Mouse (Mus musculus) neutrophil, adult 5-6 weeks (primary cell): ENCODE measurements around the gene B3gat3. TPM values are rescaled to one million over a fixed set of nuclear protein-coding genes. Genes with fewer than 3 reads are reported as not detected.

Source experiments
- ATAC-seq: fragments of 151-379, 151-347 bp; 2 replicates; pipeline ENCODE4 v1.8.0; 2017; ENCODE audit warnings: mild to moderate bottlenecking, moderate TSS enrichment; ENCODE audit not compliant: insufficient number of reproducible peaks, poor library complexity, low FRiP score, severe bottlenecking; ENCODE audit errors: extremely low read depth
- total RNA-seq: library from RNA; stranded (forward); fragments of 200-1000 nt; gene quantifications from 2 replicates; pipeline ENCODE4 v1.2.3, GENCODE M21; 2017

B3gat3 gene
- total RNA-seq, 1 experiment from 2014 or later = 46.6 TPM

DNA sequence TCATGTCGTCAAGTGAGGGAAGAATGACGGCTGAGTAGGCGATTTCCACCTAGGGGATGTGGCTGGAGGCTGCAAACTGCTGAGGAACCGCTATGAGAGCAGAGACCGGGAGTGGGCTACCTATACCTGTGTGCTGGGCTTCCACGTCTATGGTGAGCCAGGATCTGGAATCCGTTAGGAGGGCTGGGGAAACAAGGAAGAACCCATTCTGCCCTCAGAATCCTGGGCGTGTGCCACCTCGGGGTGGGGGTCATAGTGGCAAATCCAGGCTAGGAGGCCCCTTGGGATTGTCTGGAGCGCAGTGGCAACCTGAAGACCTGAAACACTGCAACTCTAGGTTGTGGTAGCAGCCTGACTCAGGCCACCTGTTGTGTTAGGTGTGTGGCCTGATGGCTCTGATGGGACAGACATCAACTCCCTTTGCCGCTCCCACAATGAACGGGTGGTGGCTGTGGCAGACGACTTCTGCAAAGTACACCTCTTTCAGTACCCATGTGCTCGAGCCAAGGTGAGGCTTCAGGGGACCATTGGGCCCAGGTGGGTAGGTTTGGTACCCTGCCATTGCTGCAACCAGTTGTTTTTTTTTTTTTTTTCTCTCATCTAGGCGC lies 20.5 kb downstream of the B3gat3 start:
- ATAC-seq = no peak

GRCm38 (mm10) chr19:8941136-8941514 lies 21.0 kb downstream of the B3gat3 start:
- ATAC-seq = no peak

- ATAC-seq = peak; percentile 85
Observed at GRCm38 (mm10) chr19:8941515-8942217, 21.5 kb downstream of the B3gat3 start, which contains the start of gene Mta2. TSS of gene Mta2 (plus strand) at chr19:8941875.

DNA sequence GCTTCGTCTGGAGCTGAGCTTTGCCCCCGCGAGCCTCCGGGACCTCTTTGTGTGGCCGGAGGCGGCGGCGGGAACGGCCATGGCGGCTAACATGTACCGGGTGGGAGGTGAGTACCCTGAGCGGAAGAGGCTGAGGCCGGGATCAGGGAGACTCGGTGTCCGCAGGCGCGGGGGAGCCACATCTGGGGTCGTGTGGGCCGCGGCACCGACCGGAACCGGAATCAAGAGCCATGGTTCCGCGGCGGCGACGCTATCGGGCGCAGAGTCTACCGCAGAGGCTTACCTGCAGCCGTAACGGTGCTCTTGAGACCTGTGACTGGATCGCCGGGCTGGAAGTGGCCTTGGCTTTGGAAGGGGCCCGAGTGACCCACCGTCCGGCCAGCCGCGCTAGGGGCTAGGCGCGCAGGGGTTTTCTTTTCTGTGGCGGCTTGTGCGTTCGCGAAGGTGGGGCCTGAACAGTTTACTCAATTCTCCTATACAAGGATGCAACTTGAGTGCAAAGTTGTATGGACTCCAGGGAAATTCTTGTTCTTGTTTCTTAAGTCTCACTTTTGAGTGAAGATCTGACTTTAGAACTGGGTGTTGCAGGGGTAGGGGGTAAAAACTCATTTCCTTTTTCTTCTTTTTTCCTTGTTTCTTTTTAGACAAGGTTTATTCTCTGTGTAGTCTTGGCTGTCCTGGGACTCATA lies 22.2 kb downstream of the B3gat3 start:
- ATAC-seq = peak; percentile 7; the same call in 1 of the 2 replicates

DNA sequence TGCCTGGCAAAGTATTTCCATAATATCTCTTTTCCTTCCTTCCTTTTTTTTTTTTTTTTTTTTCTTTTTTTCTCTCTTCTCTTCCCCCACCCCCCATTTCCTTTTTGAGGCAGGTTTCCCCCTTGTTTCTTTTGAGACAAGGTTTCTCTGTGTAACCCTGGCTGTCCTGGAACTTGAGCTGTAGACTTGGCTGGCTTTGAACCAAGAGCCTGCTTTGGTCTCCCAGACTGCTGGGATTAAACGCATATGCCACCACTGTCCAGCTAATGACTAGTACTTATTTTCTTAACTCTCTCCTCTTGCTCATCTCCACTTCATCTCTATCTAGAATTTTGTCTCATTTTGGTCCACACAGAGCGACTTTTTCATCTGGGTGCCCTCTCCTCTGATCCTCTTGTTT lies 22.9 kb downstream of the B3gat3 start:
- ATAC-seq = no peak

- ATAC-seq = no peak
Observed at GRCm38 (mm10) chr19:8944062-8944461, 23.9 kb downstream of the B3gat3 start.

DNA sequence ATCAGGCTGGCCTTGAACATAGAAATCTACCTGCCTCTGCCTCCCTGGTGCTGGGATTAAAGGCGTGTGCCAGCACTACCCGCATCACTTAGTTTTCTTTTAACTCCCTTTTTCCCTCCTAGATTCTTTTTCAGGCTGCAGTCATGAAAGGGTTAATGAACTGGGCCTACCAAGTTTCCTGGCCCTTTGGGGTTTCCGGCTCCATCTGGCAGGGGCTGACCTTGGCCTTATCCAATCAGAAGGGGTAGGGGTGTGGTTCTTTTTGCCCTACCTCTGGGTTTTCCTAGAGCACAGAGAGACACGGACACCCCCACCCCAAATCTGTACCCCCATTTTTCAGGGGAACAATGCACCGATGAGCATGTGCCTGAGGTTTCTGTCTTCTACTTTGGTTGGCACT lies 24.6 kb downstream of the B3gat3 start:
- no peak for ATAC-seq

- no peak for ATAC-seq
Observed at GRCm38 (mm10) chr19:8945251-8945650, 25.1 kb downstream of the B3gat3 start.

GRCm38 (mm10) chr19:8946929-8947328 lies 26.8 kb downstream of the B3gat3 start:
- ATAC-seq = no peak

DNA sequence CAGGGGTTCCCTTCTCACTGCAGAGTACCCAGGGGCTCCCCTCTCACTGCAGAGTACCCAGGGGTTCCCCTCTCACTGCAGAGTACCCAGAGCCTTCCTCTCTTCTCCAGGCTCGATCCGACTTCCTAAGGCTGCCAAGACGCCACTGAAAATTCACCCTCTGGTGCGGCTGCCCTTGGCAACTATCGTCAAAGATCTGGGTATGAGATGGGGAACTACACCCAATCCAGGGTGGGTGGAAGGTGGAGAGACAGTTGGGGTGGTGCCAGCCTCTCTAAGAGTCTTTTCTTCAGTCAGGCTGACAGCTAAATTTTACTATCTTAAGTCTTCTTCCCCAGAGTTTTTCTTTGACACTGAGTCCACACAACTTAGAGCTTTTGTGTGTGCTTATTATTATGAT lies 30.0 kb downstream of the B3gat3 start:
- ATAC-seq = no peak

GRCm38 (mm10) chr19:8952241-8952640 lies 32.1 kb downstream of the B3gat3 start:
- ATAC-seq = no peak

- peak; percentile 96 for ATAC-seq
Observed at GRCm38 (mm10) chr19:8953135-8954039, 33.2 kb downstream of the B3gat3 start, which contains the start of gene Tut1. TSS of gene Tut1 (plus strand) at chr19:8953847.

DNA sequence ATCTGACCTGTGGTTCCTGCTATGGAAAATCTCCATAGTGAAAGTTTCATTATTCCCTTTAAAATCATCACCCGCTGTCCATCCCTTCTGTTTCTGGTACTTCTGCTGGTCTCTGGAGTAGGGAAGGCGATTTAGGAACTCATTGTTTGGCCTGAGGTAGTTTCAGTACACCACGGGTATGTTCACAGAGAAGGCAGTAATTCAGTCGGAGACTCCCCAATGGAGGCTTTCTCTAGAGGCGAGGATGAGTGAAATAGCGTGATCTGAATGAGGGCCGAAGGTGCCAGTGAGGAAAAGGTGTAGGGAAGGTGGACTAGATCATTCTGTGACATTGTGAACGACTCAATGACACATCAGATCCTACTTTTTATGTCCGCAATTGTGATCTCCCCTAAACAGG lies 34.0 kb downstream of the B3gat3 start:
- no peak for ATAC-seq

DNA sequence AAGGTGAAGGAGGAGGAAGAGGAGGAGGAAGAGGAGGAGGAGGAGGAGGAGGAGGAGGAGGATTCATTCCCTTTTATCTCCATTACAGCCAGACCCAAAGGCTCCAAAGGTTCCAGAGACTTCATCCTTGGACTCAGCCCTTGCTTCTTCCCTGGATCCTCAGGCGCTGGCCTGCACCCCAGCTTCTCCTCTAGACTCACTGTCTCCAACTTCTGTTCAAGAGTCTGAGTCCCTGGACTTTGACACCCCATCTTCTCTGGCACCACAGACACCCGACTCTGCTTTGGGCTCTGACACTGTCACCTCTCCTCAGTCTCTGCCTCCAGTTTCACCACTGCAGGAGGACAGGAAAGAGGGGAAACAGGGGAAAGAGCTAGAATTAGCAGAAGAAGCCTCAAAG lies 42.1 kb downstream of the B3gat3 start:
- ATAC-seq = no peak

DNA sequence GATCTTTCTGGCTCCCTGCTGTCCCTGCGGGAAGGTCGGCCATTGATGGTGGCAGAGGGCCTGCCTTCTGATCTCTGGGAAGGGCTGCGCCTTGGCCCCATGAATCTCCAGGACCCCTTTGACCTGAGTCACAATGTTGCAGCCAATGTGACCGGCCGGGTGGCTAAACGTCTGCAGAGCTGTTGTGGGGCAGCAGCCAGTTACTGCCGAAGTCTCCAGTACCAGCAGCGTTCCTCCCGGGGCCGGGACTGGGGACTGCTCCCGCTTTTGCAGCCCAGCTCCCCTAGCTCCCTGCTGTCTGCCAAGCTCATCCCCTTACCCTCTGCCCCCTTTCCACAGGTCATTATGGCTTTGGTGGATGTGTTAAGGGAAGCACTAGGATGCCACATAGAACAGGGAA lies 44.9 kb downstream of the B3gat3 start:
- no peak for ATAC-seq

- no peak for ATAC-seq
Observed at GRCm38 (mm10) chr19:8965771-8966170, 45.6 kb downstream of the B3gat3 start.

GRCm38 (mm10) chr19:8966198-8966589 lies 46.0 kb downstream of the B3gat3 start:
- no peak for ATAC-seq

GRCm38 (mm10) chr19:8966590-8967372 lies 46.6 kb downstream of the B3gat3 start, which contains the start of gene Eef1g:
TSS of gene Eef1g (plus strand) at chr19:8967041.
- peak; percentile 93 for ATAC-seq
